Mouse (Mus musculus) ovary, postnatal 14 days (tissue): Measurements from ENCODE around the gene Ankrd34a.

ENCODE experiments used
- DNase-seq: peaks from one replicate; pipeline ENCODE4 v3.0.0; 2022; ENCODE audit warnings: low spot score

The Ankrd34a gene

DNA sequence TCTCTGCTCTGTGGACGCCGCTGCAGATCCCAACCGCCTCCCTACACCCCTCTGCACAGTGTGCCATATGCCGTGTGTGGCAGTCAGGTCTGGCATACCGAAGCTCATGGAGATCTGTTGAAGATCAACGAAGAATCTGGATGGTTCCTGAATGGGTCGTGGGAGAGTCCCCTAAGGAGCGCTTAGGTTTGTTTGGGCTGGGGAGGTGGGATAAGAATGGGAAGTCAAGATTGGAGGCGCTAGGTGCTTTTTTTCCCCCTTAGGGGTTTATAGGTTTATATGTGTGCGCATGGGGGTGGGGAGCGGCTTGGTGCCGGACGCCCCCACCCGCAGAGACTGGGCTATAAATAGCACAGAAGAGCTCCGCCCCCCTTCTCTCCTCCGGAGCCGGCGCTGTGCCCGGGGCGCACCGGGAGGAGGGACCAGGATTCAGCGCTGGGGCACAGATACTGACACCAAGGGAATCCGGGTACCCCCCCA lies at the start of gene Ankrd34a:
Ankrd34a (plus strand) TSS at position 409 of the 480 bp plus-strand sequence.
- no peak for DNase-seq

DNA sequence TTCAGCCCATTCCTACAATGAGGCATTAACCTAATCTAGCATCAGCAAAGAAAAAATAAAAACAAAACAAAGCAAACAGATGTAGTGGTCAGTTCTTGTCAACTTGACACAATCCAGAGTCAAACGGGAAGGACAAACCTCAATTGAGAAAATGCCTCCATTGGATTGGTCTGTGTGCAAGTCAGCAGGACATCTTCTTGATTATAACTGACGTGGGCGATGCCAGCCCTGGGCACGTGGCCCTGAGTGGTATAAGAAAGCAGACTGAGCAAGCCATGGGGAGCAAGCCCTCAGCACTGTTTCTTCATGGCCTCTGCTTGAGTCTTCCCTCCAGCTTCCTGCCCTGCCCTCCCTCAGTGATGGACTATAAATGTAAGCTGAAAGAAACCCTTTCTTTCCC lies 49.6 kb upstream of the Ankrd34a start:
- no peak for DNase-seq

DNA sequence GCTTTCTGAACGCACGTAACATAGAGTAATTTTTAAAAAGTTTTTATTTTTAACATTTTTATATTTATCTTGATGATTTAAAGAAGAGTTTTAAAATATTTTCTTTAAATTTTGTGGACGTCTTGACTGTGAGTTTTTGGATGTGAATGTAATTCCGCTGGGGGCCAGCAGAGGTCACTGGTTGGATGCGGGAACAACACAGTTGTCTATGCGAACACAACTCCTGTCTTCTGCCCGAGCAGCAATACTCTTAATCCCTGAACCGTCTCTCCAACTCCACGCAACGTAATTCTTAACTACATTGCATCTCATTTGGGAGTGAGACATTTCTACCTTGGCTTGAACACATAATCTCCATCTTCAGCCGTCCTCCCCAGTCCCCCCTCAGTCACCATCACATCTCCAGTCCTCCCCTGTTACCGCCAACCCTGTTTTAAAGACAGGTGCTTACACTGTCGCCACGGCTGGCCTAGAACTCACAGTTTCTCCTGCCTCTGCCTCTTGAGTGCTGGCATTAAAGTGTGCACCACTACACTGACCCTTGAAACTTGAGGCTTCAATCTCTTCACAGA lies 49.0 kb upstream of the Ankrd34a start:
- peak; percentile 76 for DNase-seq

DNA sequence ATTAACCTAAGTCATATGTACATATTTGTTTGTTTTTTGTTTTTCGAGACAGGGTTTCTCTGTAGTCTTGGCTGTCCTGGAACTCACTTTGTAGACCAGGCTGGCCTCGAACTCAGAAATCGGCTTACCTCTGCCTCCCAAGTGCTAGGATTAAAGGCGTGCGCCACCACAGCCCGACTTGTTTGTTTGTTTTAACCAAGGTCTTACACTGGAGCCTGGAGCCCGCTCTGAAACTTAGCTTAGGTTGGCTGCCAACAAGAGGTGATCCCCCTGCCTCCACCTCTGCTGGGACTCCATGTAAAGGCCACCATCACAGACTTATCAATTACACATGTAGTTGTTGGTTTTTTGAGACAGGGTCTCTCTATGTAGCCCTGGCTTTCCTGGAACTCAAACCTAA lies 47.6 kb upstream of the Ankrd34a start:
- no peak for DNase-seq

DNA sequence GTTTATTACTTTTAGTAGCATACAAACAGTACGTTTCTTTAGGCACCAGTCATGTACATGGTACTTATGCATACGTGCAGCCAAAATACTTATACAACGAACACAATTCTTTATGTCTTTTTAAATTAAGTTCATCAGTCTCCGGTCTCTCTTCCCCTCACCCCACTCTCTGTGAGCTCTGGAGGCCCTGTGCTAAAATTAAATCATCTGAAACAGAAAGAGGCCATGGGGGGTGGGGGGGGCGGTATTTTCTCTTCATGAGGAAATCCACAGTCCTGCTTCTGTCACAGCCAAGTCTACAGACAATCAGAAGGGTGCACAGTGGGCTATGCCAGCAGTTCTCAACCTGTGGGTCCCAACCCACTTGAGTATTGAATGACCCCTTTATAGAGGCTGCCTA lies 47.1 kb upstream of the Ankrd34a start:
- DNase-seq = no peak

DNA sequence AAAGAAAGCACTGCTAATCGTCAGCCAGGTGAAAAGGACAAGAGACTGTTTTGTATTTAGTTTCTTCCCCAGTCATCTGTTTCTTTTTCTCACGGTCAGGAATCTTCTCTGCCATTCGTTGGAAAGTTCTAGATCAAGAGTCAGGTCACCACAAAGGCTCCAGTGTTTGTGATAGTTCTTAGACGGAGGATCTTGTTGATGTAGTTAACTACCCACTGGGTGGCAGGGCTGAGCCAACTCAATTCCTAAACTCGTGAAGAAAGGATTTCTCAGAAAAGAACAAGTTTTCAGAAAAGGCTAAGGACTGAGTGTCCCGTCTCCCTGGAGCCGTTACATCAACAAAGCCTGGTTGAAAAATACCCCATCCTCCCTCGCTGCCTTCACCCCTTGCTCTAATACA lies 45.2 kb upstream of the Ankrd34a start:
- DNase-seq = no peak

DNA sequence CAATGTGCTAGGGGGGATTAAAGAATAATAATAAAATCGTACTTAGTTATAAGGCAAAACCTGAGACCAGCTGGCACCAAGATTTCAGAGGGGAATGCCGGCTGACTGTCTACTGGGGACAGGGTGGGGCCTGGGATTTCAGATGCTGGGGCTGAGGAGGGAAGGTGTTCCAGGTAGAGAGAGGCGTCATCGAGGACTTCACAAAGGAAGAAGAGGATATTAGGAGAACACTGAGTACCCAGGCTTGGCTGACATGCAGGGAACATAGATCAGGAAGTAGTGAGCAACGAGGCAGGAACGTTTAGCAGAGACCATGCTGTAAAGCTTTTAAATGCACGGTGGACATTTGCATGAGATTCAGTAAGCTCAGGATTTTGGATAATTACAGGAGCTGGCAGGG lies 44.5 kb upstream of the Ankrd34a start:
- DNase-seq = no peak

DNA sequence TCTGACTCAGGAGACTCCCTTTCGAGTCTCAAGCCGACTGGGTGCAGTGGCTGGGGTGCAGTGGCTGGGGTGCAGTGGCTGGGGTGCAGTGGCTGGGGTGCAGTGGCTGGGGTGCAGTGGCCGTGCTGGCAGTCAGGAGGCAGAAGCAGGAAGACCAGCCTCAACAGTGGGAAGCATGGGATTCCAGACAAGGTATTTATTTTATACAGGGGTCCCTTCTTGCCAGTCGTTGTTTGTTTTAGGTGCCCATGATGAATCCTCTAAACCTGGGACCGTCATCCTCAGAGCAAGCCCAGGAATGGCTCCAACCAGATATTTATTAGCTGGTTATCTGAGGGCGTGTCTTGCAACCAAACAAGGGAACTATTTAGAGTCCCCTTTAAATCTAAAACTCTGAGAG lies 42.8 kb upstream of the Ankrd34a start:
- DNase-seq = no peak

DNA sequence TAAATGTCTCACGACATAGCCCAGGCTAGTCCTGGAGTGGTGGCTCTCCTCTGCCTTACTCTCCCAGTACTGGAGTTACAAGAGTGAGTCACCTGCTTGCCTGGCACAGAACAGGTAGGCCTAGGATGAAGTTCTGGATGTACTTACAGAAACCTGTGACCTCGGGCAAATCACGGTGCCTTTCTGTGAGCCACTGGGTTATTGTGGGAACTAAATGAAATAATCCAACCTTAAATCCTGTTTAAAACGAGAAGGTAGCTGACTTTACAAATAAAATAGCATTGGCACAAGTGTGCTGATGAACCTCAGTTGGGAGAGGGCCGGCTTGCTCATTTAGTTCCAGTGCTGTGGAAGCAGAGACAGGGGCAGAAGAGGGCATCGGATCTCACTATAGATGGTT lies 42.2 kb upstream of the Ankrd34a start:
- no peak for DNase-seq

DNA sequence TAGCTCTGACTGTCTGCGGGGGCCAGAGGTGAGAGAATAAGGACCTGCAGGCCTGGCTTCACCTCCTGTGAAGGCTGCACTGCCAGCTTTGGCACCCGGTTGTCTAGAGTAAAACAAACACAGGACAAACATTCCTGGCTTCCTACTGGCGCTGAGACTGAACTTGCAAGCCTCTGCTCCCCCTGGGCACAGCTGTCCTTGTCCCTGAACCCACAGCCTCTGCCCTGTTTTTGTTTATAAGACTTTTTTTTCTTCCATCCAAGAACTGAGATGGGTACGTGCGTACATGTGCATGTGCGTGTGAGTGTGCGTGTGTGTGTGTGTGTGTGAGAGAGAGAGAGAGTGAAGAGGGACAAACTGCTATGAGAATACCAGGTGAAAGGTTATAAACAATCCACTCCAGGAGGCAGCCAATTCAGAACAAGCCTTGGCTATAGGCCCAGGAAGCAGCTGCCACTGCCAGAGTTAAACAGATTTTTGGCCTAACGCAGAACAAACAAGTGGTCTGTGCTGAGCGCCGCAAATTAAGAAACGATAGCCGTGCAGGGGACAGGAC lies 41.3 kb upstream of the Ankrd34a start:
- DNase-seq = peak; percentile 70

DNA sequence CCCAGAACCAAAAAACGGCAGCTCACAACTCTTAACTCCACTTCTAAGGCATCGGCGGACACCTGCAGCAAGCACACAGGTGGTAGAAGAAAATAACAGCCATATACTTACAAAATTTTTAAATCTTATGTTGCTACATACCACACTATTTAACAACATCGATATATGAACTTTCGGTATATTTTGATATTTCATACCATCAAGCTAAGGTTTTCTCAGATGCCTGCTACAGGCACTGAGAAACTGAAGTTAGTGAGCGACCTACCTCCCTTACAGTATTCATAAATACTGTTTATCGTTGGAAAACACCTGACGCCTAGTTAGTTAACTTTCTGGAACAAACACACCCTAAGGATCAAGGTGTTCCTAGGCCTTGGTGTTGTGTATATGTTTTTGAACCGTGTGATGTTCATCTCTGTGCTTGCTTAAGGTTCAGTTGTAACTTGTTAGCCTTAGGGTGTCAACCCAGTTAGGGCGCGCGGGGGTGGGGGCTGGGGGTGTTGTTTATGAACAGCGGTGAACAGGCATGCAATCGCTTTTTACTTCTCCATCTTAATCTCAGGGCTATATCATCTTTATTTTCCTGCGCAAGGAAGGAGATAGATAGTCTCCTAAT lies 40.3 kb upstream of the Ankrd34a start:
- DNase-seq = no peak

DNA sequence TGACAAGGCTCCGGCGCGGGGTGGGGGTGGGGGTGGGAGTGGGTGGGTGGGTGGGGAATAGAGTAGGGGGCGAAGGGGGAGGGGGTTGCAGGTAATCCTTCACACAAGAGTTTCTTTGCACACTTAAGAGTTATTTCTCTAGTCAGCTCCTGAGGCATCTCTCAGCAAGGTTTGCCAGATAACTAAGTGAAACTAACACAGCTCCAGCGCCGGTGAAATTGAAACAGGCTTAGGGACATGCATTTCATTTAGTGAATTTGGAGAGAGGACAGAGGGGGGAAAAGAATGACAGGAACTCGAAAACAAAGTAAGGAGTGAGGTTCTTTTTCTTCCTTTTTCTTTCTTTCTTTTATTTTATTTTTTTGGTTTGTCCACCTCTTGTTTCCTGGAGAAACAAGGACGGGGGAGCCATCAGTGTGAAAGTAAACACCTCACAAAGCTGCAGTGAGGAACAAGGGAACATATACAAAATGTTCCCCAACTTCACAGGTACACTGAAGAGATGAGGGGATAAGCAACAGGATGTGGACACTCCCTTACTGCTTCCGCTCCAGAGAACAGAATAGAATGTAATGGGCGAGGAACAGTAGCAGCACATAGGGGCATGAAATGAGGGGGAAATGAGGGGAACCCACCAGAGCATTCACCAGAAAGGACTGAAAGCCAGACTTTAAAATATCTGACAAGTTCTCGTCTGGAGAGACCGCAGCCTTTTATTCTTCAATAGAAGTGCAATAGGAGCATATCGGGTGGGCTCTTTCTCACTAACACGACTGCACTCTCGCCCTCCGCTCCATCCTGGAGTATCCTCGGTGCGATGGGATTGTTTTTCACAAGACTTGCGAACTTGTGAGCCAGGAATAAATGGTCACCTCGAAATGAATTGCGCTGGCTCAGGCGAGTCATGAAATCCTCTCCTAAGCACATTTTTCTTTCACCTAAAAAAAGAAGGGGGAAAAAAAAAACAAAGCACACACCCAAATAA lies 39.5 kb upstream of the Ankrd34a start:
- DNase-seq = no peak

DNA sequence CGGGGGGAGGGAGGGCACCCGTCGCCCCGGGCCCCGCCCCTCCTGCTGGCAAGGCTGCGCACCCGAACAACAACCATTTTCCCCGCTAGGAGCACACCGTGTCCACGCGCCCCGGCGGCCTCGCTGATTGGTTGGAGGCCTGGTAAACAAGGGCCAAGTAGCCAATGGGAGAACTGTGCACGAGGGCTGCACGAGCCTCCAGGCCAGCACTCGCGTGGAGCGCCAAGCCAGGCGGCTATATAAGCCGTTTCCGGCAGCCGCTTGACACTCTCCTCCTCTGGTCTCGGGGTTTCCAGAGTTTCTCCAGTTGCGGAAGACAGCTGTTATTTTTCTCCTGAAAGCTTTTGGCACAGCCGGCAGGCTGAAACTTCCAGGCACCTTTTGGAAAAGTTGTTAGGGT lies 38.7 kb upstream of the Ankrd34a start, which contains the start of gene Txnip:
Txnip (plus strand) TSS at position 264 of the 400 bp plus-strand sequence.
- DNase-seq = peak; percentile 99

DNA sequence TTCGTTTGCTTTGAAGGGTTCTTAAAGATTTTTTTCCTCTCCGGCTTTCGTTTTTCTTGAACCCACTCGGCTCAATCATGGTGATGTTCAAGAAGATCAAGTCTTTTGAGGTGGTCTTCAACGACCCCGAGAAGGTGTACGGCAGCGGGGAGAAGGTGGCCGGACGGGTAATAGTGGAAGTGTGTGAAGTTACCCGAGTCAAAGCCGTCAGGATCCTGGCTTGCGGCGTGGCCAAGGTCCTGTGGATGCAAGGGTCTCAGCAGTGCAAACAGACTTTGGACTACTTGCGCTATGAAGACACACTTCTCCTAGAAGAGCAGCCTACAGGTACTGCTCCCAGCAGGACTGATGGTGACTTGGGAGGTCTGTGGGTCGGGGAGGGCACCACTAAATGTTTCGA lies 38.3 kb upstream of the Ankrd34a start:
- DNase-seq = no peak

DNA sequence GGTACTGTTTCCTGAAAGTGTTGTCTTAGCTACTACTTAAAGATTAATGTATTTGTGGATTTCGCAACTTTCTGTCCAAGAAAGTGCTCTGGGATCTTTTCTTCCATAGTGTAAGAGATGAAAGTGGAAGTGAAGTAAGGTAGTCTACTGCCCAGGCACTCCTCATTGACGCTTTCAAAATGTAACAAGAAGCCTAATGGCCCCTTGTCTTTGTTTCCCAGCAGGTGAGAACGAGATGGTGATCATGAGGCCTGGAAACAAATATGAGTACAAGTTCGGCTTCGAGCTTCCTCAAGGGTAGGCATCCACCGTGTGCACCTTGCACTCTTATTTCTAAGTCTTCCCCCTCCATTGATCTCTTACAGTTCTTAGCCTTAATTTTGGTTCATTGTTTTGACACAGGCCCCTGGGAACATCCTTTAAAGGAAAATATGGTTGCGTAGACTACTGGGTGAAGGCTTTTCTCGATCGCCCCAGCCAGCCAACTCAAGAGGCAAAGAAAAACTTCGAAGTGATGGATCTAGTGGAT lies 37.7 kb upstream of the Ankrd34a start:
- no peak for DNase-seq

DNA sequence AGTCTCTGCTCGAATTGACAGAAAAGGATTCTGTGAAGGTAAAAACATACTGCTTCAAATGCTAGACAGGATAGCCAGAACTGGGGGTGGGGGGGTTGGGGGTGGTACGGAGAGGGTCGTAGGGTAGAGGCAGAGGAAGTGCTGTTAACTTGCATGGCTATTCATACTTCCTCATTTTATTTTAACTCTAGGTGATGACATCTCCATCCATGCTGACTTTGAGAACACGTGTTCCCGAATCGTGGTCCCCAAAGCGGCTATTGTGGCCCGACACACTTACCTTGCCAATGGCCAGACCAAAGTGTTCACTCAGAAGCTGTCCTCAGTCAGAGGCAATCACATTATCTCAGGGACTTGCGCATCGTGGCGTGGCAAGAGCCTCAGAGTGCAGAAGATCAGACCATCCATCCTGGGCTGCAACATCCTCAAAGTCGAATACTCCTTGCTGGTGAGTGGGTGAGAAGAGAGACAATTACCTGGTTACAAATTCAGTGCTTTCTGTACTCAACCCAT lies 37.0 kb upstream of the Ankrd34a start:
- DNase-seq = no peak

DNA sequence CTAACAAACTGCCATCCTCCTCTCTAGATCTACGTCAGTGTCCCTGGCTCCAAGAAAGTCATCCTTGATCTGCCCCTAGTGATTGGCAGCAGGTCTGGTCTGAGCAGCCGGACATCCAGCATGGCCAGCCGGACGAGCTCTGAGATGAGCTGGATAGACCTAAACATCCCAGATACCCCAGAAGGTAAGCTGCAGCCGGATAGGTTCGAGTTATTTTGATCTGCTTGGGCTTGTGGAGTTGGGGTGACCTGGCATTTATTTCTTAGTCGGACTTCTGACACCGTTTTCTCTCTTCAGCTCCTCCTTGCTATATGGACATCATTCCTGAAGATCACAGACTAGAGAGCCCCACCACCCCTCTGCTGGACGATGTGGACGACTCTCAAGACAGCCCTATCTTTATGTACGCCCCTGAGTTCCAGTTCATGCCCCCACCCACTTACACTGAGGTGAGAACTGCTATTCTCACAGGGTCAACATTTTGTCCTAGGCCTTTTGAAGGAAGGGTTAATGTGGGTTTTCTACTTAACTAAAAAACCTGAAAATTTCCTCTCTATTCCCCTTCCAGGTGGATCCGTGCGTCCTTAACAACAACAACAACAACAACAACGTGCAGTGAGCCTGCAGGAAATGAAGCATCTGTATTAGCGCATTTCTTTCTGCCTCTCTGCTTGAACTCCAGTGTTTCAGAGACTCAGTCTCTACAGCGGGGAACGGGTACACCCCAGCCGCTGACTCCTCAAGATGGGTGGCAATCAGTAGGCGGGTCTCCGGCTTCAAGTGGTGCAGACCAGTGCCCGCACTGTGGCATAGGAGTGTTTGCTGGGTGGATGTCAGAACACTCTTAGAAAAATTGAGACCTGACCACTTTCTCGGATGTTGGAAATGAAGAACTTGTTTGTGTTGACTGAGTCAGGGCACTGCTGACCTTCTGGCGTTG lies 36.3 kb upstream of the Ankrd34a start:
- DNase-seq = no peak

DNA sequence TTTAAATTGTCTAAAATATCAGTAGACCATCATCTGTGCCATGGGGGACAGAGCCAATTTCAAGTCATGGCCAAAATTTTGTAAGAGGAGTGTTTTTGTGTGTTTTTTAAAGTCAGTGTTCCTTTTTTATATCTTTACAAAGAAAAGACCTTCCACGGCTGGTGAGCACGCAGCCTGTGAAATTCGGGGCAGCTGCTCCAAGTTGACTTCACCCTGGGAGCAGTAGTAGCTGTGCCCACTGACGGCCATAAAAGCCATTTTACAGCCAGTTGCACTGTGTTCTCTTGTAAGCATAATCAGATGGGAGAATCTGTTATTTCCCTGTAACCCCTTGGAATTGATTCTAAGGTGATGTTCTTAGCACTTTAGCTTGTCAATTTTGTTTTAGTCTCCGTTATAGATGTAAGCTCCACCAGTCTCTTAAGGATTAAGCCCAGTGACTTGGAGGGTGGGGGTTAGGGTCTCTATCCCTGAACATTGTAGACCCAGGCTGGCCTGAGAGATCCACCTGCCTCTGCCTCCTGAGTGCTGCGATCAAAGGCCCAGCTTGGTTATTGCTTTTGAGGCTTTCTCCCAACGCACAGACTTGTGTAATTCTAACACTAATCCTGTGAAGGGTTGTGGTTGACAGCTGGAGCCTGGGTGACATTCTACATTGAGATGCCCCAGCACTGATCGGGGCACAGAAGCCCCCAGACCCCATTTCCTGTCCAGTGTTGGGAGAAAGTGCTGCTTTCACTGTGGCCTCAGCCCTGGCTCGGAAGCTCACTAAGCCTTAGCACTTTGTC lies 35.4 kb upstream of the Ankrd34a start:
- DNase-seq = no peak

DNA sequence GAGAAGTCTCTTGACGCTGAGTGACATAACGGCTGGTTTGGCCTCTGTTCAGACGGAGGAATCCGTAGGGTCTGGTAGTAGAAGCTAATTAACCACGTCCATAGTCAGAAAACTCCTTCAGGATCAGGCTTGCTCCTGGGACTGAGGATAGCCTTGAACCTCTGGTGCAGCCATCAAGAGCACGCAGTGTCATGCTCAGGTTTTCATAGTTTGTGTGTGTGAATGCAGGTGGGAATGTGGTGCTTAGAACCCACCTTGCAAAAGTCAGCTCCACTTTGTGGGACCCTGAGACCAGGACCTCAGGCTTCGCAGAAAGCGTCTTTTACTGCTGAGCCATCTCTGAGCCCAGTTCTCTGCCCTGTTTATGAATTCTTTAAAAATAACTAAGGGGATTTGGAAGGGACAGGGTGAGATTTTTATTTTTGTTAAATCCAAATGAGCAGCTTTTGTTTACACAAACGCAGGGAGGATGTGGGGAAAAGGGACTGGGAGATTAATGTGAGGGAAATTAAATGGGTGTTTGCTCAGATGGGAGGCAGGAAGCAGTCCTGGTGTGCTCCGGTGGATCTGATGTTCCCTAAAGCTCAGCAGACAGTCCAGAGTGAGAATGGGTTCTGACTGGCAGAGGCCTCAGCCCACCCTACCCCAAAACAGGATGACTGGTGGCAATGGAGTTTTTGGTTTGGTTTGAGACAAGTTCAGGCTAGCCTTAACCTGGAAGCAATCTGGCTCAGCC lies 34.3 kb upstream of the Ankrd34a start:
- DNase-seq = no peak
